Mouse (Mus musculus) monocyte, adult 2 months (primary cell): ENCODE data around the gene Pepd.
A peak's percentile ranks its signal among the peaks of the same experiment; 100 is the strongest.
"Not testable (repeated sequence)": the region's sequence is repeated elsewhere in the genome, so short reads cannot be mapped to it uniquely, and the experiment has no call there.

Source experiments
- DNase-seq, 2 experiments: peaks; one replicate each; pipeline ENCODE4 v3.0.0; 2022; ENCODE audit warnings: low spot score in 2 of 2, low read depth in 1 of 2

Pepd gene

DNA sequence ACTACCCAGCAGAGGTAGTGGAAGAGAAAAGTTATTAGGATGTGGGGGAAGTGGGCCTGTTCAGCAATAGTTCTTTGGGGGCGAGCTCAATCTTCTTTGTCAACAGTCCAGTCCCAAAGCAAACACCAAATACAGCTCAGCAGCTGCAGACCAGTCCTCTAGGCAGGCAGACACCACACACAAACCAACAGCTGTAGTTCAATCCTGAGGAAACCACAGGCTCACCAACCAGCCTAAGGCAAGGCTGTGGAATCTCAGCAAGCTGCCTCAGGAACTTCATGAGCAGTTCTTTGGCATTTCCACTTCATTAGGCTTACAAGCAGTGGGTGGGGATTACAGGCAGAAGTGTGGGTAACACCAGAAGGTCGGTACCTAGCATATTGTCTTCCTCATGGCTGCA is 70.2 kb downstream of the Pepd start:
- not testable (repeated sequence) for DNase-seq

DNA sequence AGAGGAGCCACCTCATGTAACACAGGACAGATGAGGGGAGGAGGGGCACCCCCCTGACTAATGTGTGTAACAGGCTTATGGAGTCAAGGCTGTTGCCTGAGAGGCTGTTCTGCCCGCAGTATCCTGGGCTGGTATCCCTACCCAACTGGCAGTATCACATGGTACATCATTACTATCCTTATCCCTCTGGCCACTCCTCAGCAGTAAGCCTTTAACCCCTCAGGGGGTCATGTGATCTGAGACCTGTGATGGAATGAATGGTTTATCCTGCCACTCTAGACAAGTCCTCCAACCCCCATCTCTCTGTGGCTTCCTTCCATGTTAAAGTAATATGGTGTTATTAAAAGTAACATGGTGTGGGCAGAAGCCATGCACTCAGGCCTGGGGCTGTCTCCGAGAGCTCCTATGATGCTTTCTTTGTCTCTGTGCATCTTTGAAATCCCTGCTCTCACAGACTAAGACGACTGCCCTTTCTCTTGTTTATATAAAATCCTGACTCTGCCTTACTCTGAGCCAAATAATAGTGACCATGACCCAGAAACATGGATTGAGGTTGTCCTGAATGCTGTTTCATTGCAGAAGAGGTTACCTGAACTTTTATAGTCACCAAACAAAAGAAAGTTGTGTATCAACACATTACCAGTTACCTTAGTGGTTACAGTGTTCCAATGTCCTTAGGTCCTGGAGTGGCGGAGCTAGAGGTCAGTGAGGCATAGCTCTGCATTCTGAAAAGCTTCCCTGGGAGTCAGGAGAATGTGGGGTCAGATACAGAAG is 71.7 kb downstream of the Pepd start:
- no peak for DNase-seq

DNA sequence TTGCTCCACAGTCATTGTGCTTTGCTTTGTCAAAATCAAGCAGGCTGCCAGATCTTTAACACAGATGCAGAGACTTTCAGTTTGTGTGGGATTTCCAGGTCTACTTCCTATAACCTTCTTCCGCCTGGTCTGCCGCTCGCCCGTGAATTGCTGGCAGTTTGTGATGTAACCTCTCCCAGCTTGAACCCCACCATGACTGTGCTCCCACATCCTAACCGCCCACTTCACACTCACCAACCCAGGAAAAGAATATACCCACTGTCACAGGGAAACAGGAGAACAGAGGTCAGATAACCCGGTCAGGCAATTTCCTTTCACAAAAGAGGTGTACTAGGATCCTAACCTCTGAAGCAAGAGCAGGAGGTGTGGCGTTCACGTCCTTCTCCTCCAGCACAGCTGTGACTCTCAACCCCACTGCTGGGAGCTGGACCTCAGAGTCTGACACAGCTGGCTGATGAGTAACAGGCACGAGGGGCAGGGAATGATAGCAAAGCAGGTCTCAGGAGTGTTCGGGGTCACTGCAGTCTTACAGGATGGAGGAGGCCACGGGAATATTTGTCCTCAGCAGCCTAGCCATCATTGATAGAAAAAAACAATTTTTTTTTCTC is 72.5 kb downstream of the Pepd start:
- no peak for DNase-seq

DNA sequence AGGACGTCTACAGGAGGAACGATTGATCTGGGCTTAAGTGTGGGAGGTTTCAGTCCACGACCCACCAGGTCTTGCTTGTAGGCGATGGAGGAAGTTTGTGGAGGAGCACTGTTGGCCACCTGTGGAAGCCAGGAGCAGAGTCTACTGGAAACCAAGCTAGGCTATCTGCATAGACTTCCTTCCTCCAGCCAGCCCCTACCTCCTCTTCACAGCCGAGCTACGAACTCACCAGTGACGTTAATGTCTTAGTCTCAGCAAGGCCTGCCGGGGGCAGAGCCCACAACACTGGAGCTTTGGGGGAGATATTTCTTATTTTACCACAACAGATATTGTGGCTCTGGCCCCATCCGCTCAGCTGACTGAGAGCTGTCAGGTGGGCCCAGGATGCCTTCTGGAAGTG is 73.0 kb downstream of the Pepd start:
- DNase-seq = no peak

DNA sequence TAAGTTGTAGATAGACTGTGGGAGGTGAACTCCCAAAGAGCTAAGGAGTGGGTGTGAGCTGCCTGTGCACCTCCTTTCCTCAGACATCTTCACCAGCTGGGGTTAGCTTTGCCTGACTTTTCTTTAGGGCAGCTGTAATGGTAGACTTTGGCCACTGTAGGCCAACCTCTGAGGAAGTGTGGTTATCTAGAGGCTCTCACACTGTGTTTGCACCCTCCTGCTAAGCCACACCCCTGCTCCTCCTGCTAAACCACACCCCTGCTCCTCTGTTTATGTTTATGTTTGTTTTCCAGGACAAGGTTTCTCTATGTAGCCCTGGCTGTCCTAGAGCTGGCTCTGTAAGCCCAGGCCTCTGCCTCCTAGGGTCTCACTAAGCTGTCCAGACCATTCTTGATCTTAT is 73.5 kb downstream of the Pepd start:
- no peak for DNase-seq

DNA sequence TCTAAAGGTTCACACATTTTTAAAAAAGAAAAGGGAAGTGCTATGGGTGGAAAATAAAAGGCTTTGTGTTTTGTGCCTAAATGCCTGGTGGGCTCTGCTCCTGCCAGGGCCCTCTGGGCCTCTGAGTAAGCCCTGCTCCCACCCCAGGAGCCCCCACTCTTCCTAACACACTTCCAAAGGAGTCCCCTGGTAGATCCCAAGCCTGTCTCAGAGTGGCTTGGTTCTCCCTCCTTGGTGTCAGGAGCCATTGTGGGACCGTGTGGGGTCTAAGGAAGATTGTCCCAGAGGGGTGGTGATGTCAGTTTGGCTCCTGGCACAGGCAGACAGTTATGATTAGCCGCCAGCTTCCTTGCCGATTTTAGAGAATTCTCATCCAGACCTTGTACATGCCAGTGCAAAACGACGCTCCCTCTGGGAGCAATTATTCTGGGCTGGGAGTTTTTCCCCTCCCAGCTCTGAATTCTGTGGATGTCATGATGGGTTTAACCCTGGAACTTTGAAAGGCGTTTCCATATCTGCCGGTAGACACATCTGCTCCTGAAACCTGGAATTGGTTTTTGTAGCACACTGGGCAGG is 74.5 kb downstream of the Pepd start:
- DNase-seq = no peak

DNA sequence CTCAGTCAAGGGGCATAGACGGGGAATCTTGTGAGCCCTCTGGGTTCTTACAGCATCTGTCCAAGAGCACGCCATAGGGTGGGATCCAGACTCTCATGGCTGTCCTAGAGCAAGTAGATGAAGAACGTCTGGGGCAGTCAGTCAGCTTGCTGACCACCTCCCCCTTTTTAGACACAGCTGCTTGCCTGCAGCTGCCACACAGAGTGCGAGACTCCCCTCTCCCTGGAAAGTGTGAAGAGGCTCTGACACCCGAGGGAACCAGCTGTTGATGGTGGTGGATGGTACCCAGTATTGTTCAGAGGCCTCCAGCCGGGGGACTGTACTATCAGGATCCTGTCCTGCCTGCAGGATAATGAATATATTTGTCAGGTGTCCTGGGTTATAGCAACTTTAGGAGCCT is 75.1 kb downstream of the Pepd start:
- no peak for DNase-seq

DNA sequence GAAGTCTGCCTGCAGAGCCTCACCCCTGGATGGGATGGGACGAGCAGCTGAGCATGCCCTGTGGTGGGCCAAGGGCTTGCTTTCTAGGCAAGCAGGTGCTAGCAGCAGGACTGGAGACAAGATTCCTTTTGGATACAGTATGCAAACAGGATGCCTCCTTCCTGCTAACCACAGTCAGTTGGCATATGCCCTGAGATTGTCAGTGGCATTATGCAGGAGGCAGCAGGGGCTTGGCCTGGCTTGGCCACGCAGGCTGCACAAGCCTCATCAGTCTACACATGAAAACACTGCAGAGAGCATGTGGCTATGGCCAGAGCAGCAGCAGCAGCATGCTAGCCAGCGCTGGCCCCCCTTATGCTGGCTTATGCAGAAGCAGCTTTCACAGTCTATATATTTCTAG is 76.3 kb downstream of the Pepd start:
- DNase-seq = no peak

DNA sequence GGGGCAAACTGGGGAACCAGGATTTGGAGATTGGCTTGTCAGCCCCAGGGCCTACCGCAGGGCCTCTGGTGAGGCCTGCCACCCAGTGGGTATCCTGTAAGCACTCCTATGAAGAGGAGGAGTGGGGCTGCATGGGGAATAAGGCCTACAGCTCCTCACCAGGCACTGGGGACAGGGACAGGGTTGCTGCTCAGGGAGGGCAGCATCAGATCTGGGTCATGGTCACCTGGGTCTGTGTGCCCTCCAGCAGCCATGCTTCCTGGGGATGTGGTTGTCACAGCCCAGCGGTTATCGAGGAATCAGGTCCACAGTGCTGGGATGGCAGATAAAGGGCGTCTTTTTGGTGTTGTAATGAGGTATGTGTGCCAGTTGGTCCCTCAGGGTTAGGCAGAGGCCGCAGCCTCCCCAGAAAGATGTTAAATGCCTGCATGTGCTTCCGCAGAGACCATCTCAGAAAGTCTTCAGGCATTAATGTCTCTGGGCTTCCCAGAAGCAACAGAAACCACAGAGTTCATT is 79.6 kb downstream of the Pepd start:
- DNase-seq = no peak

DNA sequence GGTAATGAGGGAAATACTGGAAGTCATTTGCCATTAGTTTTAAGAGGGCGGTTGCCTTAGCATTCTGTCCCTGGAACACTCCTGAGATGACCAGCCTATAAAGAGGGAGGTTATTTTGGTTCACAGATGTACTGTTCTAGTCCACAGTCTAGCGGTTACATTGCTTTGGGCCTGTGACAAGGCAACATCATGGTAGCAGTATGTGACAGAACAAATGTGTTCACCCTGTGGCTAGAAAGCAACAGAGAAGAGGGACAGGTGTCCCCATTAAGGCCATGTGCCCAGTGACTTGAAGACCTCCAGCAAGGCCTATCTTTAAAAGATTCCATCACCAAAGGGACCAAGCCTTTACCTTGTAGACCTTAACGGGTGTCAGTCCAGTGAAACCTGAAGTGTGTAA is 80.6 kb downstream of the Pepd start:
- DNase-seq = no peak

DNA sequence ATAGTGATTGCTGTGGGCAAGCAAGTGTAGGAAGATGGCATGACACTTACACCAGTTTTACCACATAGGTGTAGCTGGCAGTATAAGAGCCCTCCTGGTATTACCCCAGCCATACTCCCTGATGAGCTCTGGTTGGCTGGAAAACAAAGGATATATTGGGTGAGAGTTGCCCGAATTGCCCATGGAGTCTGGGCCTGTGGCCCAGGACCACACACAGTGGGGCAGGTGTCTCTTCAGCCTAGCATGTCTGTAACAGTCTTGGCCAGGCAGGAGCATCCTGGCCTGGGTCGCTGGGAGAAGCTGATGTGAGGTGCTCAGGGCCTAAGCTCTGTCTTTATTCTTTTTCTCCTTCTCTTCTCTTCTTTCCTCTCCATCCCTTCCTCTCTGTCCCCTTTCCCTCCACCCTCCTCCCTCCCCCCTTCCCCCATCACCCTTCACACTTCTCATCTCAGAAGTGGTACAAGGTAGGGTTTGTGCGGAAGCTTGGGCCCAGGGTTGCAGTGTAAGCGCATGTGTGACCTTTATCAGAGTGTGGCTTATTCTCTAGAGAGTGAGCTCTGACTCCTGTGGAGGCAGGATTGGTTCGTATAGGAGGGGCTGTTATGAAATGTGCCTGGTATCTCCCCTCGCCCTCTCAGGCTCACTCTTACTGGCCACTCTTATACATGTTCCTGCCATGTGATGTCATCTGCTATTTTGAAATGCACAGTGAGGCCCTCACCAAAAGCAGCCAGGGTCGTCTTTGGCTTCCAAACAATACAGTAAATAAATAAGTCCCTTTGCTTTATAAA is 83.9 kb downstream of the Pepd start:
- DNase-seq = no peak

DNA sequence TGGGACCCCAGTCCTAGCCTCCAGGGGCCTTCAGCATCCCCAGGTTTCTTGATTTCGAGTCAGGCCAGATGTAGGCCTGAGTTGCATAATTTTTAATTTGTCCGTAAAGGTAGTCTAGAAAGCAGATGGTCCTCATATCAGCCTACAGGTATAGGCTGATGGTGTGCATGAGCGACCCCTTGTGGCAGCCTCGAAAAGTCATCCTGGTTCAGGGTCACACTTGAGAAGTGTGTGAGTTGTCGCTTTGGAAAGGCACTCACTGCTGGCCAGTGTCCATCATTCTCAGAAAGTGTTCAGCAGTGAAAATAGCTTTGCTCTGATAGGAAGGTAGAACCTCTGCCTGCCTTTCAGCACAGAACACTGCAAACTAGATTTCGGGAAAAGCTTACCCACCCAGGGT is 88.7 kb downstream of the Pepd start:
- DNase-seq = no peak

DNA sequence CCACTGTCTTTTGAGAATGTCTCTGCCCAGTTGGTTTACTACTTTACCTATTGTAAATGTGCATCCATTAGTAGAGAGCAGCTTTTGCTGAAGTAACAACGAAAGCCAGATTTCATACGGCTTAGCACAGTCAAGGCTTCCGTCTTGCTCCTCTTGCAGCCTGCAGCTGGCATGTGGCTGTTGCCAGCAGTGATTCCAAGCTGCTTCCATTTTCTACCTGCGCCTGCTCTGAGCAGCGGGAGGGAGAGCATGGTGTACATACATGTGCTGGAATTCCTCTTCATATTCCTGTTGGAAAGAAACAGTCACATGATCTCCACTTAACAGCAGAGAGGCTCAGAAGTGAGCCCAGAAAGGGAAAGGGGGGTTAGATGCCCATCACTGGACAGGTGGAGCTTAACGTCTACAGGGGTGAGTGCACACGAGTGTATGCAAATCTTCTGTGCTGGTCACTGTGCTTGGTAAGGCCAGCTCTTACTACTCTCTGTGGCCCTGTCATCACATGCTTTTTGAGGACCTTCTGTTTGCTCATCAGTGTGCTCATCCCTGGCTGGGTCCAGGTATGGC is 91.1 kb downstream of the Pepd start:
- DNase-seq = no peak

DNA sequence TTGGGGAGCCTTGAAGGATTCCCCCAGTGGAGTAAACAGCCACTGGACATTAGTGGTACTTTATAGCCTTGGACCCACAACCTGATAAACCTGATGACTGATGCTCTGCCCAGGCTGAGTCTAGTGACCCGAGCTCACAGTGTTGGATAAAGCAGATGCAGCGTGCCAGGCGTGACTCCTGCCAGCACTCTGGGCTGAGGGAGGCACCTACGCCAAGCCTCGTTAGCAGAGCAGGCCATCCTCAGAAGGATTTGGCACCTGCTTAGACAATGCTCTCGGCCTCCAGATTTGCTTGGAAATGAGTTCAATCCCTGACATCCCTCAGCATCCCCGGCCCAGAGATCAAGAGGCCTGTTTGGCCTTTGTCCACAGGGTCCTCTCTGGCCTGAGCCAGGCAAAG is 94.5 kb downstream of the Pepd start:
- no peak for DNase-seq

DNA sequence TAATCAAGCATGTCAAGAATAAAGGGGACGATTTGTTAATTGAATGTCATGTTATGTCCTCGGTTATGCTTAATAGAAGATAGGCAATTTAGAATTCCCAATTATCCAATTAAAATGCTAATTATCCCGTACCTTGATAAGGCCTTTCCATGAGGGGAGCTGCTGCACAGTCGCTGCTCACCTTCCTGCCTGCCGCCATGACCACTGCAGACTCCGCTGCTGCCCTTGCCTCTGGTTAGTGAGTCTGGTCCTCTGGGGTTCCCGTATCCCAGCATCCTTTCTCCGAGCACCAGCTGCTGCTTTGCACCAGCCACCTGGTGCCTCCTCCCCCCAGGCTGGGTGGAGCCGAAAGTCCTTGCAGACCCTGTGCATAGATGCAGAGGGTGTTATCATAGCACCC is 101.0 kb downstream of the Pepd start:
- no peak for DNase-seq

DNA sequence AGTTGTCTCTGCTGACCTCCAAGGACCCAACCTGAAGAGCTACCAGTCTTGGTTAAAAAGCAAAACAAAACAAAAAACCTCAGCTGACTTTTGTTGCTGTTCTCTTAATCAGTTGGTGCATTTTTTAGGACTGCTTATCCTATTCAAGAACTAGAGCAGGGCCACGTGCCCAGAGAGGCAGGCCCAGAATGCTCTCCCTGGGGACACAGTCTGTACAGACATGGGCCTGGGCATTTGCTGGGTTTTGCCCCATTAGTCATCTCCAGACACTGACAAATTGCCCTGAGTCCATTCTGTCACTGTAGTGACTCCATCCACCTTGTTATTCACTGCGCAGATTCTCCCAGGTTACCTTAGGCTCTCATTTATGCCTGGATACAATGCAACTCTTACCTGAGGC is 103.1 kb downstream of the Pepd start:
- no peak for DNase-seq

DNA sequence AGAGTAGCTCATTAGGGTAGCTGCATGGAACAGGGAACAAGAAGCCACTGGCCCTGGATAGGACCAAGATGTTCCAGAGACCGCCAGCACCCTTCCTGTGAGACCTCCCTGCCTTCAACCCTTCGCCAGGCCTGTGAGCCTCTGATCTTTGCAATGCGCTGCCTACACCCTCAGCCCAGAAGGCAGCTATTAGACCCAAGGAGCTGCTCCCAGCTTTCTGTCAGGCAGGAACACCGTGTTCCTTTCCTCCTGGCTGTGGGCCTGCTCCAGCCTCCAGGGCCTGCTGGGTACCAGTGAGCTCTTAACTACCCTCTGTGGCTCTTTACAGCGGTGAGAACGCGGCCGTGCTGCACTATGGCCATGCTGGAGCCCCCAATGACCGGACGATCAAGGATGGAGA is 109.2 kb downstream of the Pepd start:
- DNase-seq = no peak

DNA sequence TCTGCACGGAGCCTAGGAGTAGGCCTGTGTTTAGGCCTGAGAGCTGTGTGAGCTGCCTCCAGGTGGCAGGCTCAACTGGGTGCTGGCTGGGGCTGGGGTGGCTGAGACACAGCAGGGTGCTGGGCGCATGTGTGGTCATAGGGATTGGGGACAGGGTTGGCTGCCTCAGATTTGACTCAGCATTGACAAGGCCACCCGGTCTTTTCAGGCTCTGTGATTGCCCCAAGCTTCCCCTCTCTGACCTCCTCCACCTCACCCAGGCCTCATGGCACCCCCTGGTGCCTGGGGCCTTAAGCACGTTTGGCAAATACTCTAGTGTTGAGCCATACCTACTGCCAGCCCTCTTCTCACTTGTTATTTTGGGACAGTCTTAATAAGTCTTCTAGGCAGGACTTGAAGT is 111.1 kb downstream of the Pepd start:
- DNase-seq = no peak

DNA sequence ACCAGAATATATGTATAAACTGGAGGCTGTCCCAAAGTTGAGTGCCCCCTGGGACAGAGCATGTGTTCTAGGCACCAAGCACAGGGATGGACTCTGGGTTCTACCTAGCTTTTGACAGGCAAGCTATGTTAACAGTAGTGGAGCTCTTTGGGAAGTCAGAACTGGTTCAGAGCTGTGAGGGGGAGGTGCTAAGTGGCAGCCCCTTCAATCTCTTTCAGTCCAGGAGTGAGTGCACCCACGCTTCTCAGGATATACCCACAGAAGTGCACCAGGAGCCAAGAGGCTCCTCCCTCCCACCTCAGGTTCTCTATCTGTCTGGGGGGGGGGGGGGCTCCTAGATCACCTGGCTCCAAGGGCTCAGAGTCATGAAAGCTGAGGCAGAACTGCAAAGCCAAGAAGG is 112.2 kb downstream of the Pepd start:
- no peak for DNase-seq

DNA sequence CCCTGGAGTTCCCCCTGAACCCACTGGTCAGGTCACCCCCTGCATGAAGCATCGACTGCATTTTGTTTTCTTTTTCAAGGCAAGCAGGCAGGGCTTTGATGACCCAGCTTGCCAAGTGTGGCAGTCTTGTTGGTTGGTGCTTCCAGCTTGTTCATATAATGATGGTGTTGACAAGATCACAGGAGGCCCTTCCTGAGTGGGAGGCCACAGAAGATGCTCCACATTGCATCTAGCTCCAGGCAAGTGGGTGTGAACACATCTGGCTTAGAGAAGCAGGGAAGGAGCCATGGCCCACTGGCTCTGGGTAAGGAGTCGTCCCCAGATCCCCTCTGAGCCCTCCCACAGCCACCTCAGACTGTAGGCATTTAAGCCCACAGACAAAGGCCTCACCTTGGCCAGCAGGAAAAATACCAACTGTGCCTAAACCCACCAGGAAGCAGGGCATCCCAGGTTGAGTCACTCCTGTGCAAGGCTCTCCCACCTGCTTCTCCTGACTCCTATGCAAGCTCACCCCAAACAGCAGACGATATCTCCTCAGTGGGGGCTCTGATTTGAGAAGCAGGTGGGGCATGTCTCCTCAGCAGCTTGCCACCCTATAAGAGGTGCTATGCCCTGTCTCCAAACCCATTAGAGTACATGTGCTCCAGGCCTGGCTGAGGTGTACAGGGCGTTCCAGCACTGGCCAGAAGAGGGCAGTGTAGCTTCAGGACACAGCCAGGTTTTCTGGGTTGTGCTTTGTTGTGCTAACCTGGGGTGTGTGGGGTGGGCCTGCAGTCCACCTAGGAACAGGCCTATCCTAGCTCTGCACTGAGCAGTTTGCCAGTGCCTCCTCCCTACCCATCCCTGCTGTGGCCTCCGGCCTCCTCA is 113.5 kb downstream of the Pepd start:
- peak; percentile 39 to 64 for DNase-seq

DNA sequence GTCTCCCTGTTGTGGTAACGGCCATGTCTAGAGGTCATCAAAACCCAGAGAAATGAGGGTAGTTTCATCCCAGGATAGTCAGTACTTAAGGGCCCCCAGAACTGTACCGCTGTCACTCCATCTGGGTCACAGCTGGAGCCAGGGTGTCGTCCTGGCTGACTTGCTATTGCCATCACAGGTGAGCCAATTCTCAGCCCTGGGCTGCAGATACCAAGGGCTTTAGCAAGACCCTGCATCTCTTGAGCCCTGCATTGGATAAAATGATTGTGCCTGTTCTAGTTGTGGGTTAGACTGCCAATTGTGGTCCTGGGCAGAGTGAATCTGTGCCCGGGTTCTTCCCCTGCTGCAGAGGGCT is 114.1 kb downstream of the Pepd start:
- DNase-seq = no peak
